Mouse (Mus musculus): ENCODE data around the gene Stard13. TPM values are rescaled to one million over a fixed set of nuclear protein-coding genes. Genes with fewer than 3 reads are reported as not detected.

The Stard13 gene
- polyA plus RNA-seq, 1 experiment, result 13.5 TPM

DNA sequence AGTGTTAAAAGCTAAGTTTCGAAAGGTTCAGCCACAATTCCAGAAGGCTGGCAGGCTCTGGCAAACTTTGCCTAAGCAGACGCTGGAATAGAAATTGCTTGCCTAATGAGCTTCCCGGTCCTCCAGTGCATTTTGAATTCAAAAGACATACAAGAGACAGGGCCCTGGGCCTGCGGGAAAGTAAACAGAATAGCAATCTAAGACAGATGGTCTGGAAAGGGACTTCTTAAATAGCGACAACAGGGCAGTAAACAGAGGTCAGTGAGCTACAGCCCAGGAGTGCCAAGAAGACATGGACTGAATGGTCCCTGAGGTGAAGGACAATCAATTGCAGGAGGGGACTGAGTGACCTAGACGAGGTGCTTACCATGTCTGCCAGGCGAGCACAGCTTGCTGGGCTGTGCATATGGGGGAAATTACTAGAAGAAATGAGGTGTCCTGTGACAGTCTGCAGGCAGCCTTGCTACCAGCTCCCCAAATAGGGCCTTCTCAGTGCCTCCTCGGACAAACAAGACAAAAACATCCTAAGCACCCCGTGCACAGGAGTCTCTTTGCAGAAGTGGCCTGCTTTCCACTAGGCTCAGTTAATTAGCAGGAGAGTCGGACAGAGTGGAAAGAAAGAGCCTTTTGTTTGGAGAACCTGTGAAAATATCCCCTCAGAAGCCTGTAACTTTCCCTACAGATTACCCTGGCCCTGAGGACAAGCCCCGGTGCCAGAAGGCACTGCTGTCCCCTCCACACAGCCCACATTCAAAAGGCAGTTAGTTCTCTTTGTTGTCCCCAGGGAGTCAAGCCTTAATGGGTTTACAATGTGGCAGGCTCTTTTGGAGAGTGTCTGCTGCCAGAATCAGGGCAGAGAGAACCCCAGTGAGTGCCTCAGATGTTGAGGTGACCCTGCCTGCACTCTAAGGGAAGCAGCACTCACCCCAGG is 90.7 kb downstream of the Stard13 start:
- no peak for DNase-seq (ENCODE audit: low read depth)

DNA sequence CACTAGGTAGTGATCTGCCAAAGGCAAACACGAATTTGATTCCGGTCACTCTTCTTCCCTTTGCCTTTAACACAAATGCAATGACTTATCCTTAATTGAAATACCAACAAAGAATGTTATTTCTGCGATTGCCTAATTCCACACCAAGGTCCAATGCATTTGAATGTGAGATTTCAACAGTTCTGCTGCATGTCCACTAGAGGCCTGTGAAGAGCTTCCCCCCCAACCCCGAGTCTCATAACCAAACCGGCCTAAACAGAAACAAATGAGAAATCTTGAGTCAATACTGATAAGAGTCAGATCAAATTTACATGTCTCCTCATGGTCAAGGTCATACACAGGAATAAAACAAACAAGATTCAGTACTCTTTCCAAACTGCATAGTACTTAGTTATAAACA is 91.4 kb downstream of the Stard13 start:
- no peak for DNase-seq (ENCODE audit: low read depth)

DNA sequence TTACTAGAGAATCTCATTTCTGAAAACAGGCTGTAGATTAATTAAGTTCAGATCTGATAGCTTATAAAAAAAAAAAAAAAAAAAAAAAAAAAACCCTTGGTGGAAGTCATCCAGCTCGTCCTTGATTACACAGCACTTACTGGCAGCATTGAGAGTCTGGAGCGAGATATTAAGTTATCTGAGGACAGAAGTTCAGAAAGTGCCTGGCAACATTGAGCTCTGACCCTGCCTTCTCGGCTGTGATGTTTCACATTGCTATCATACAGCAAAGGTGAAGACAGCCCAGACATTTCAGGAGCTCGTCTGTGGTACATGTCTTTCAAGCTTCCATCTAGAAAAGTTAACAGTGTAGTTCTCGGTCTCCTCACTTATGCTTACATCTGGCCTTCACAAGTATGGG is 95.7 kb downstream of the Stard13 start:
- DNase-seq (ENCODE audit: low read depth), result no peak

DNA sequence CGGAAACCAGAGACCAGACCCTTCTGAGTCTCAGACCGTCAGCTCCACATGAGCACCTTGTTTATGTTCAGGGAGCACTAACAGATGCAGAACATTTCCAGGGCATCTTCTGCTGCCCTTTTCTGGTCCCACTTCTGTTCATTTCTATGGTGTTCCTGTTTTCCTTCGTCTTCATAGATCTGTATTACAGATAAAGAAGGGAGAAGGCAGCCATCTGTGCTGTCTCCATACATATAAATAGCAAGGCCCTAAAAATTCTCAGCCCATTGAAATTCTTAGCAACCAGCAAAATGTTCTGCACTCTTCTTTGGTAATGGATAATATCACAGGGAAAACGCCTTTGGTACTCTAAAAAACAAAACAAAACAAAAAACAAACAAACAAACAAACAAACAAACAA is 96.3 kb downstream of the Stard13 start:
- no peak for DNase-seq (ENCODE audit: low read depth)

DNA sequence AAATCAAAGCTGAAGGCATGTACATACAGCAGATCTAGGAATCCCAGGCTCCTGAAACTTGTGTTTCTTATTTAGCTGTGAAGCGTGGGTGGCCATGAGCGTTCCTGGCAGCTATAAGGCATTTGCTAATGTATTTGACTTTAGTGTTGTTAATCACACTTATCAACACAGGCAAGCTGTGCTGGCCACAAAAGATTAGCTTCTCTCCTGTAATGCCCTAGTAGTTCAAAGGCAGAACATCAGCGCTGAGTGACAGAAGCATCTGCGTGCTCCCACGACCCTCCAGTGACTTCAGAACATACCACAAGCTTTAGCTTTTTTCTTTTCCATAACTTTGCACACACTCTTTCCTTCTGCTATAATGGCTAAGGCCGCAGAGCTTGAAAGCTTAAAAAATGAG is 97.7 kb downstream of the Stard13 start:
- DNase-seq (ENCODE audit: low read depth), result no peak

DNA sequence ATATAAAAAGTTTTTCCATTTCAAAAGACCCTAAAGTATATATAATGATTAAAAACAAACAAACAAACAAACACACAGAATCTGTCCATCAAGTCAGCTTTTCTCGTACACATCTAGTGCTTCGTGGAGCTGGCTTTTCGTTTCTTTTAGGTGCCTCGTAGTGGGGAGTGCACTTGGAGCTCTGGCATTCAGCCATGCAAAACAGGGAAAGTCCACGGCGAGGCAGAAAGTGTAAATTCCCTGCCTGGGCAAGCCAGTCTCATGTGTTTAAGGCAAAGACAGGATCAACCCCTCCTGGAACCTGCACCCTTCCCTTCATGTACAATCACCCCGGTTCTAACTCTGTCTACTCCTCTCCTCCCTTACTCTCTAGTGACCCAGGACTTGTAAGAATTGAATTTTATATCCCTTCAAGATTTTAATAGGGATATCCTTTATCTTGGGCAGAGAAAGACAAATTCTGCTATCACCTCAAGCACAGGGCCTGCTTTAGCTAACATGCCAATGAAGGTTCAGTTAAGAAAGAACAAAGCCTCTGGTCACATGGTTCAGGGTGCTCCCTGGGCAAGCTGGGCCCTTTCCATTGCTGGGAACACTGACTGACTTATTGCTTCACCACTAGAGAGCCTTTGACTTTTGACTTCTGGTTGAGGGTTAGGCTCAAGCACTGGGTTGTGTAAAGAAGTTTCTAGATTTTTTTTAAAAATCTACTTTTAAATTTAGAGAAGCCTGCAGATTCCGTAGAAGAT is 98.4 kb downstream of the Stard13 start:
- no peak for DNase-seq (ENCODE audit: low read depth)

DNA sequence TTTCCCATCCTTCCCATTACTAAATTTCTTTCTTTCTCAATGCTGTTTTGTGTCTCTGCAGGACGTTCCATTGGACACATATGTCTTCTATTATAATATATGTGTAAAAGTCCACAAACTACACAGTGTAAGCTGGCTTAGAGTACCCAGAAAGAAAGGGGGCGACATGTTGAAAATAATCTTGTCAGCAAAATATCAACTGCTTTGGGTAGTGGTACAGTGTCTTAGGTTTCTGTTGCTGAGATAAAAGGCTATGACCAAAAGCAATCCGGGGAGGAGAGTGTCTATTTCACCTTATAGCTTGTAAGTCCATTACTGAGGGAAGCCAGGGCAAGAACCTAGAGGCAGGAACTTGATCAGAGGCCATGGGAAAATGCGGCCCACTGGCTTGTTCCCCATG is 99.4 kb downstream of the Stard13 start:
- no peak for DNase-seq (ENCODE audit: low read depth)

DNA sequence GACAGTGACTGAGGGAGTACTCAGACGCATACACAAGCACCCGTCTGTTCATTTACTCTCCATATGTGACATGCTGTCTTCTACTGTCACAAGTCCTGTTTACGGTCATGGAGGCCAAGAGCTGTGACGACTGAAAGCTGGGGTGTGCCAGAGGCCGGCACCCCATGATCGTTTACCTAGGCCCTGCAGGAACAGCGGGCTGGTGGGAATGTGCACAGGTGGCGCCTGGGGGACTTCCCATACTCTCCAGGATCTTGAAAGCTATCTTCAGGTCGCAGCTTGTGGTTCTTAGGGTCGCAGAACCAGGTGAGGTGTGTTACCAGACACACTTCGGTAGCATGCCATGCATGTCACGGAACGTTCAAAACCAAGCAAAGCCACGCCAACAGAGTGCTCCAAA is 99.9 kb downstream of the Stard13 start:
- DNase-seq (ENCODE audit: low read depth), result no peak

DNA sequence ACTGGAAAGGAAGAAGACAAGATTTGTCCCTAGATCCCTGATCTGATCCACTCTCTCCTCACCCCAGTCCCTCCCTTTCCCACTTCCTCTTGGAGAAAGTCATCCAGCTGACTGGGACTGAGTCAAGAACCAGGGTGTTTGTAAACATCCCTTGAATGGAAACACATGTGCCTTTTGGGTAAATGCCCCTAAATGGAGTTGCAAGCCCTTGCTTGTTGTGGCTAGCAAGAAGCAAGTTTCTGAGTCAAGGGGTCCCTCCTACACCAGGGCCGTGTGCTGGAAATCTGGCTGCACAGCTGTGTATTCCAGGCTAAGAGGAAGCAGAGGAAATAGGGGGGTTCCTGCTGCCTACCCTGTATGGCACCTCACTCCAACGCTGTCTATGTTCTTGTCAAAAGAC is 103.9 kb downstream of the Stard13 start:
- DNase-seq (ENCODE audit: low read depth), result no peak

DNA sequence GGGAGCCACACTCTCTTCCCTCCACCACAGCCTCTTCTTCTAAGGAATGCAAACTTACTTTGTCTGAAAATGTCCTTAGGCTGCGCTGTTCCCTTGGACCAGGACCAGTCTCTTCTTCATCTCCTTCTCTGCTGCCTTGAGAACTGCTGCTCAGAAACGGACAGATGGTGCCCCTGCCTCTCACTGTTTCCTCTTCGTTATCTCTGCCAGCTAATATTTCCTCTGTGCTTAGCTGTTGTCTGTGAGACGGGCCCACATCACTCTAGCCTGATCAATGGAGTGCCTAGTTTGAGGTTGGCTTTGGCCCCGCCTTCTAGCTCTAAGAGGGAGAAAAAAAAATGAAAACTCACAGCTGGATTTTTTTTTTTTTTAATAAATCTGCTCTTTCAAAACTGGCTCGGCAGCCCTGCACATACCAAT is 106.3 kb downstream of the Stard13 start:
- DNase-seq (ENCODE audit: low read depth), result no peak

DNA sequence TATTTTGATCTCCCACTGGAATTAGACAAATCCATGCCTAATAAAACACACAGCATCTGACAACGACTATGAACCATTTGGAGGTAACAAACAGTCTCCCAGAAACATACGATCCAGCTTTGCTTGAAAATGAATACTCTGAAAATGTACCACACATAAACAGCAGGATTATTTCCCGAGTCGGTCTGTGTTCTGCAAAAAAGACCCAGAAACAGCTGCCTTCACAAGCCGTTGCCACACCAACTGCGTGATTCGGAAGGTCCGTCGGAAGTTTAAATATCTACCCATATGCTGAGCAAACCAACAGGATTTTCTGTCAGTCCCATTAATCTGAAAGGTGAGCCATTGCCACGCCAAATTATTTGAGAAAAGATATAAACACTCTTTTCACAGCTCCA is 107.0 kb downstream of the Stard13 start:
- no peak for DNase-seq (ENCODE audit: low read depth)

DNA sequence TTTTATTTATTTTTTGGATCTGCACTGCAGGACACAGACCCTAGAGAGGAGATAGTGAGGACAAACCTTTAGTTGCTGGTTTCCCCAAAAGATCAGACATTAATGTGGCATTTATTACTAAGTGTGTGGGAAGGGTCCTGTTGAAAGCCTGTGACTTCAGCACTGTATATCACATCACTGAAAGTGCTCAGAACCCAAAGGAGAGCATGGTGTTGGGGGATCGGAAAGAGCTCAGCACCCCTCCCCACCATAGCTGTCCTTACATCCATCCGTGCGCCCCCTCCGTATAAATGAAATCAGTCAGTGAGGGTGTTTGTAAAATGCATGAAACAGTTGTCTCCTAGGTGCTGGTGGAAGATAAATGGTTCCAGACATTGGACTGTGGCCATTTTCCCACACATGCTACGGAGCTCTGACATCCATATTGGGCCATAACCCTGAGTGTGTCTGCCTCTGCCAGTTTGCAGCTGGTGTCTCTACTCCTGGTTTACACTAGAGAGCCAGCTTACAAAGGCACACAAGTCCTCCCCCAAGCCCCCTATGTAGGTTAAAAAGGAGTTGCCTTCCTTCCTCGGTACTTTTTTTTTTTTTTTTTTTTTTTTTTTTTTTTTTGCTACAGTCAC is 107.5 kb downstream of the Stard13 start:
- no peak for DNase-seq (ENCODE audit: low read depth)

DNA sequence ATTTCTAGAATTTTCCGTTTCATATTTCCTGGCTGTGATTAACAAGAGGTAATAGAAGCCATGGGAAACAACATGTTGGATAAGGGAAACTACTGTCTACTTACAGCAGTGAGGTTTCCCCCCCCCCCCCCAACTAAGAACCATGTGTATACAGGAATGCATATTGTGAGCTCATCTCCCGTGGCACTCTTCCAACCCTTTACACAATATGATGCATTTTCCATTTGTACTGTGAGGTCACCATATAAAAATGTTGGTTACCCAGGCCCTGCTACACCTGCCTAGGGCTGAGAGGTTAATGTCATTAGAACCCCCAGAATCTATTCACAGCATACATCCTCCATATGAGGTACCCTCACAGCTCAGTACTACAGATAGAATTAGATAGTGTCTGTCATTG is 115.8 kb downstream of the Stard13 start:
- no peak for DNase-seq (ENCODE audit: low read depth)

DNA sequence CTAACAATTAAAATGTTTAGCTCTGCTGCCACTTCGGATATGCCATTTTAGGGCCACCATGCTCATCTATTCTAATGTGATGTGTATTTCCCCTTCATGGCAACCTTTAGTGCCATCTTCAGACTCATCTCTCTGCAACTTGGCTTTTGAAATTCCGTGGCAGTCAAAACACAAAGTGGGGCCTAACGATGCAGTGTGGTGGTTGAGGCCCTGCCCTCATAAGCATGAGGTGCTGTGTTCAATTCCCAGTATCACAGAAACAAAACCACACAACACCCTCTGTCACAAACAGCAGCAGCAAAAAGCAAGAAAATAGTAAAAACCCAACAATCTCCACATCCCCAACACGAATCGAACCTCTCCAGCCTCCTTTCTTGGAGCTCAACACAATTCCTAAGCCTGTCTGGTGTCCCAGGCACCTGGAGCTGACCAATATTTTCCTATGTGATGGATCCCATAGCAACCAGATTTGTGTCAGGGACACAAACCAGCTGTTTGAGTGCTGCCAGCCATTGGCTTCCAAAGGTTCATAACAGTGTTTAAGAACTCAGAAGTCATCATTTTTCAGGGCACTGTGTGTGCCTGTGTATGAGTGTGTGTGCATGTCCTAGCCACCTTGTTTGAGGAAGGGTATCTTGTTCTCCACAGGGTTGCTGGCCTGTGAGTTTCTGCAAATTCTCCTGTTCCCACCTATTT is 117.3 kb downstream of the Stard13 start:
- no peak for DNase-seq (ENCODE audit: low read depth)

DNA sequence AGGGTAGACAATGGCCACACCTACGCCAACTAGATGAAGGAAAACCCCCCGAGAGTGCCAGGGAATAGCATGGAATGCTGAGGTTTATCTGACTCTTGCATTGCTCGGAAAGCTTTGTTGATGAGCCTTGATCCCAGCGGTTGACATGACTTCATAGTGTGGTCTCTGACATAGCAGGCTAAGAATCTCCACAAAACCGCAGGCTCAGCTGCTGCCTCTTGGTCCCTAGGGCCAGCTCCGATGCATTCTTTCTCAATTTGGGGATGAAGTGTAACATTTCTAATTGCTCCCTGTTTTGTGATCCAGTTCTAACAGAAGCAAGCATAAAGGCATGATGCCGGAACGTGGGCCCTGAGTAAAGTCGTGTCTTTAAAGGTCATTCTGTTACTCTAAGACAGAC is 120.9 kb downstream of the Stard13 start:
- DNase-seq (ENCODE audit: low read depth), result no peak

DNA sequence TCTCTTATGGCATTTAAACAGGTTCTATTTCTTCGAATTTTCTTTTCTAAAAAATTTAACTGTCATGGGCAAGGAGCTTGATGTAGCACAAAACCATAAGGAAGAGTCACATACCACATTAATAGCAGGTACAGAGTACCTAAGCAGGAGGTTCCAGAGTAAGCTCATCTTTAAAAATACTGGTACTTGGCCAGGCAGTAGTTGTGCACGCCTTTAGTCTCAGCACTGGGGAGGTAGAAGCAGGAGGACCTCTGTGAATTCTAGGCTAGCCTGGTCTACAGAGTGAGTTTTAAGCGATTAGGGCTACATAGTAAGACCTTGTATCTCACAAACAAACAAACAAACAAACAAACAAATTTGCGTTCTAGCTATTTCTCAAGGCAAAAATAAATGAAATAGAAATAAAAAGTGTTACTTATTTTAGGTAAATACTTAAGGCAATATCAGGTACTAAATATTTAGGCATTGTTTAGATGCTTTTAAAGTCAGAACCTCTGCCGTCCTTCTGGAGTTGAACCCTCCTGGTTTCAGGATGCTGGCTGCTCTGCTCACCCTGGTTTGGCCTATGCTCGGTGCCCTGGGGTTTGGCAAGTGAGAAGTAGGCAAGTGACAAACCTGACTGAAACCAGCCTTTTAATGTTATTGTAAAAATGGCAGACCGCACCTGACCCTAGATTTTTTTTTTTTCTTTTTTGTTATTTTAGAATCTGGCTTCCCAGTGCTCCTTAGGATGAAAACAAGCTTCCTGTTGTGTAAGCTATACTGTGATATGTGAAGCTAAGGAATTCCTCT is 122.4 kb downstream of the Stard13 start:
- DNase-seq (ENCODE audit: low read depth), result no peak

DNA sequence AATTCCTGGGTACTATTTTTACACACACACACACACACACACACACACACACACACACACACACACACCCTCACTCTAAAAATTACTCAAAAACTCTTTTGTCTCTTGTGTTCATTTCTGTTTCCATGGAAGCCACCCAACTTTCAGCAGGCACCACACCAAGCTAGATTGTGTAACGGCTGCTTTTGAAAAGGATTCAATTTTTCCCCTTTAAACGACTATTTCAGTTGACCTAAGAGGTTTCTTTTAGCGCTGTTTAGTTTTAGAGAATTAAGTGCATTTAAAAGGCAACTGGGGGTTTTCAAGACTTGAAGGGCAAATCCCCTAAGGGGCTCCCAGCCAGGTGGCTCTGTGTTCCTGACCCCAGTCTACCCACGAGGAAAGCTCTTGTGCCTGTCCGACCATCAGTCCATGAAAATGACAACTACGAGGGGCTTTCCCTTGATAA is 123.2 kb downstream of the Stard13 start:
- DNase-seq (ENCODE audit: low read depth), result no peak

DNA sequence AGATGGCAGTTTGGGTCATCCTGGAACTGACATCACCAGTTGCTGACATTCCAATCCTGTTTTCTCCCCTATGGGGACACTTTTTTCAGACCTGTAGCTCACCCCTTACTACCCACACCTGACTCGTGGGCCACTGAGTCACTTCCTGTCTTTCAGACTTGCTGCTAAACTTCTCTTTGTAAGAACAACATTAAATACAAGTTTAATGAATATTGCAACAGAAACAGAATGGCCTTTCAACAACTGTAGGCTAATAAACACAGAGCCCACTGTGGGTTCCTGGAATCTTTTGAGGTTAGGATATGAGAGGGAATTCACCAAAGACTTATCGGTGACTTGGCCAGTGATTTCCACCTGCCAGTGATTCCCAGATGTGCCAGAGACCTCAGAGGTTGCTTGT is 123.8 kb downstream of the Stard13 start:
- DNase-seq (ENCODE audit: low read depth), result no peak

DNA sequence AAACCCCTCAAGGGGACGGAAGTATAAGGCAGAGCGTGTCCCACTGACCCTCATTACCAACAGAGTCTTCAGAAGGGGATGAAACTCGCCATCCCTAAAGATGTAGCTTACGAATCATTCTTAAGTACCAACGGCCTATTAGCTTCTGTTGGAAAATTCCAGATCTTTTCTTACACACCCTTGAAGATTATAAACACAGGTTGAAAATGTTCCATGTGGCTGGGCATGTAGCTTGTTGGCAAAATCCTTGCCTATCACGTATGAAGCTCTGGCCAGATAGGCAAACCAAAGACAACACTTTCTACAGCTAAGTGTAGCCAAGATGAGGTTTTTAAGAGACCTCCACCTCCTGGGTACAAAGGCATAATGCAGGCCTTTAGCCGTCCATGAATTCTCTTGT is 124.7 kb downstream of the Stard13 start:
- no peak for DNase-seq (ENCODE audit: low read depth)

DNA sequence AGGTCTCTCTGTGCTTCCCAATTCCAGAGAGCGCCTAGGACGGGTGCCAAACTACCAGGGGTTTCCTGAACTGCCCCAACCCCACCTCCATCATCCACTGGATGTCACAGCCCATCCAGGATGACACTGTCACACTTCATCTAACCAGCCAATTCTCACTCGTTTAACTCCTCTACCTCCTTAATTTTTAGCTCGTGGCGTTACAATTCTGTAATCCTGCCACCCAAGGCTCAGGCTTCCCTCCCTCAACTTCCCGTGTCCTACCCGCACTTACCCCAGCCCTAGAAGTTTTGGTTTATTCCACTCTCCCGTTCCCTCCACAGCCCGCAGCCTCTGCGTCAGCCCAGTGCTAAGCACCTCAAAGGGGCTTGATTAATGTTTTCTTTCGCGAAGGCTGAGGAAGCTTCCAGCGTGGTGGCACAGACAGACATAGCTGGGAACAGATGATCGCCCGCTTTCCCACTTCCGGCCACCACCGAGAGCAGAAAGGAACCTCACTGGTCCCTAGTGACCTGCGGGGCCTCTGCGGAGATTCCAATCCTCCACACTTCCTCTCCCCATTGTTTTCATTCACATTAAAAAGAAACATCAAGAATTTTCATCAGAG is 125.2 kb downstream of the Stard13 start:
- no peak for DNase-seq (ENCODE audit: low read depth)

DNA sequence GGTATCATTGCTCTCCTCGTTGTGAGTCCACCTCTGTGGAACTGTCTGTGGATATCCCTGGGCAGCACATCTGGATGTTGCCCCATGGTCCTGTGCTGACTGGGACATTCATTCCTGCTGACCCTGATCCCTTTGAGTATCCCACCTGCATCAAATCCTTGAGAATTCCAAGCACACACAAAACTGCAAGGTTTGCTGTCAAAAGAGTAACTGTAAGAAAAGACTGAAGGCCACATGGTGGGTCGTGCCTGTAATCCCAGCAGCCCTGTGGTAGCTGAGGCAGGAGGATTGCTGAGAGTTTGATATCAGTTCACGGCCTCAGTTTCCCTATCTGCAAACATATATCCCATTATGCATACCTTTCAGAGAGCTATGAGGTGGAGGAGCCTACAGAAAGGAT is 126.8 kb downstream of the Stard13 start:
- no peak for DNase-seq (ENCODE audit: low read depth)
